Mouse (Mus musculus) layer of hippocampus, postnatal 25 days (tissue): ENCODE data around the gene E2f6. TPM values are rescaled to one million over a fixed set of nuclear protein-coding genes. Genes with fewer than 3 reads are reported as not detected.

Experiments used
- DNase-seq, 2 experiments: peaks; one replicate each; pipeline ENCODE4 v3.0.0; 2022; ENCODE audit warnings: mixed read lengths in 2 of 2, low spot score in 1 of 2; ENCODE audit errors: extremely low spot score in 1 of 2
- total RNA-seq, 2 experiments: library from RNA; stranded (reverse); gene quantifications; 2 replicates each; pipeline ENCODE4 v1.2.3; 2021

The E2f6 gene
- total RNA-seq, 2 experiments from 2014 or later = 29.7 TPM

GRCm38 (mm10) chr12:16844623-16845592 is 34.1 kb downstream of the E2f6 start:
- DNase-seq = no peak

- DNase-seq = no peak
These were observed 36.5 kb downstream of the E2f6 start for GRCm38 (mm10) chr12:16847204-16847792.

GRCm38 (mm10) chr12:16848501-16848900 is 37.7 kb downstream of the E2f6 start:
- no peak for DNase-seq

- no peak for DNase-seq
These were observed 39.1 kb downstream of the E2f6 start for GRCm38 (mm10) chr12:16849821-16850220.

GRCm38 (mm10) chr12:16850431-16851375 is 39.9 kb downstream of the E2f6 start:
- DNase-seq = no peak

GRCm38 (mm10) chr12:16853431-16854165 is 42.8 kb downstream of the E2f6 start:
- DNase-seq = no peak

- no peak for DNase-seq
These were observed 45.0 kb downstream of the E2f6 start for GRCm38 (mm10) chr12:16855632-16856305.

- no peak for DNase-seq
These were observed 45.5 kb downstream of the E2f6 start for GRCm38 (mm10) chr12:16856306-16856679.

- no peak for DNase-seq
These were observed 47.3 kb downstream of the E2f6 start for GRCm38 (mm10) chr12:16858081-16858480.

- DNase-seq = no peak
These were observed 49.0 kb downstream of the E2f6 start for GRCm38 (mm10) chr12:16859781-16860180.

- DNase-seq = no peak
These were observed 49.8 kb downstream of the E2f6 start for GRCm38 (mm10) chr12:16860533-16860932.

GRCm38 (mm10) chr12:16860961-16861360 is 50.2 kb downstream of the E2f6 start:
- DNase-seq = no peak

- DNase-seq = no peak
These were observed 53.7 kb downstream of the E2f6 start for GRCm38 (mm10) chr12:16864477-16864876.

- DNase-seq = no peak
These were observed 55.1 kb downstream of the E2f6 start for GRCm38 (mm10) chr12:16865871-16866270.

GRCm38 (mm10) chr12:16866460-16866859 is 55.7 kb downstream of the E2f6 start:
- DNase-seq = no peak

GRCm38 (mm10) chr12:16867306-16867705 is 56.5 kb downstream of the E2f6 start:
- no peak for DNase-seq

- no peak for DNase-seq
These were observed 57.9 kb downstream of the E2f6 start for GRCm38 (mm10) chr12:16868618-16869017.

- DNase-seq = no peak
These were observed 58.5 kb downstream of the E2f6 start for GRCm38 (mm10) chr12:16869091-16869778.

GRCm38 (mm10) chr12:16869870-16870404 is 59.2 kb downstream of the E2f6 start:
- DNase-seq = no peak
